Mouse (Mus musculus): ENCODE measurements around the gene Iqch. TPM values are rescaled to one million over a fixed set of nuclear protein-coding genes. Genes with fewer than 3 reads are reported as not detected.

Iqch gene
- total and polyA plus RNA-seq, 2 experiments from 2014 or later, result 0.18 to 0.26 TPM

DNA sequence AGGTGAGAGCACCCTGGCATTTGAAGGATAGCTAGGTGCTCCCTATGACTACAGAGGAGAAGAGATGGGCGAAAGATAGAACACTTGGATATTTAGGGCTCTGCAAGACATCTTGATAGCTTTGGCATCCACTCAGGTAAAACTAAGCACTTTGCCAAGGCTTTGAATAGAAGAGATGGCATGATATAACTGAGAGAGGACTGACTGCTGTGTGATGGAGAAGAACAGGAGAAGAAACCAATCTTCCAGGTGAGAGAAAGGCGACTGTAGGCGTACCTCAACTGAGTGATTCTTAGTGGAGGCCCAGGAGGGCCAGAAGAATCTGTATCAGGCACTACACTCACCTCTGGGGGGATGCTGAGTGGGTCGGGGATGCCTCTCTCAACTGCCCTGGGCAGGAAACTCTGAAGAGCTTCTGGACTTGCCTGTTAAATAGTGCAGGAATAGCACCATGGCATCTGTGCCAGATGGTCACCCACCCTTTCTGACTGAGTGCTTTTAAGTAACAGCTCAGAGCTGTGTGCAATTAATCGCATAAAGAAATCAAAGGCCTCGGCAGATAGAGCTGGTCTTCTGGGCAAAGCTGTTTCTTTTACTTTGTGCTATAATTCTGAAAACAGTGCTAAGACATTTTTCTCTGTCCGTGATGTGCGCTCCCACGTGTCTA, 22.9 kb upstream of the Iqch start:
- Histone ChIP-seq H3K27me3 (ENCODE audit: insufficient read depth, low read length) (no peaks in the 10 kb centered on the region), H3K9ac (replicated peaks; ENCODE audit: low read length) (no peak overlapping the region), H3K36me3 (ENCODE audit: insufficient read depth, low read length) (peaks cover 9% of the 10 kb centered on the region; the same call in 1 of the 2 replicates), H3K4me1 (ENCODE audit: insufficient read depth, low read length) (no peaks in the 10 kb centered on the region), H3K27ac (no peak overlapping the region), H3K4me2 (ENCODE audit: low read depth, low read length) (no peak overlapping the region), H3K4me3 (ENCODE audit: low read length) (no peak overlapping the region), H3K9me3 (ENCODE audit: low read length) (no peaks in the 10 kb centered on the region)
- TF ChIP-seq CTCF (IDR thresholded peaks at IDR 0.05; ENCODE audit: low read depth), result no peak
- DNase-seq (ENCODE audit: low spot score) (no peak), ATAC-seq (no peak)
- WGBS, result 79% methylated on average over 9 of the region's 9 CpGs

DNA sequence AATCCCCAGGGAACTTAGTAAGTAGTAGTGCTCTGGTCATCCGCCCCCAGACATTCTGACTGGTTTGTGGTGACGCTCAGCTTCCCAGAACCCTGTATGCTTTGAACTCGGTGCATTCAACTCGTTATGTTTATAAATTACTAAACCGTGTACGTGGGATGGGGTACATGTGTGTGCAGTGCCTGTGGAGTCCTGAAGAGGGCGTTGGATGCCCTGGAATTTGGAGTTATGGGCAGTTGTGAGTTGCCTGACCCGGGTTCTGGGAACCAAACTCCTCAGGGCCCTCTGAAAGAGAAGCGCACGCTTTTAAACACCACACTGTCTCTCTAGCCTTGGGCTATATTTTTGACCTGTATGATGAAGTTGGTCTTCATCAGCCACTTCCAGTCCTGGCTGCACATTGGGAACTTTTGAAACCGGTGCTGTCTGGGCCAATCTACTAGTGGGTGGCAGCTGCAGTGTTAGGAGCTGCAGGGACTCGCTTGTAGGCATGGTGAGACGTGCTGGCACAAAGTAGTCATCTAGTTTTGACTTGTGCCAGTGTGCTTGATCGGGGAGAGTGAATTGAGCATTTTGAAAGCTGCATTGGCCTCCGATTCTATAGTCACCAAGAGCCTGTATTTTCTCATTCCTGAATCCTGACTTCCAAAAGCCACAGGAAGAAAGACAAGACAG, 21.7 kb upstream of the Iqch start:
- DNase-seq (ENCODE audit: low spot score), result no peak
- H3K27ac ChIP-seq, result no peak overlapping the region

DNA sequence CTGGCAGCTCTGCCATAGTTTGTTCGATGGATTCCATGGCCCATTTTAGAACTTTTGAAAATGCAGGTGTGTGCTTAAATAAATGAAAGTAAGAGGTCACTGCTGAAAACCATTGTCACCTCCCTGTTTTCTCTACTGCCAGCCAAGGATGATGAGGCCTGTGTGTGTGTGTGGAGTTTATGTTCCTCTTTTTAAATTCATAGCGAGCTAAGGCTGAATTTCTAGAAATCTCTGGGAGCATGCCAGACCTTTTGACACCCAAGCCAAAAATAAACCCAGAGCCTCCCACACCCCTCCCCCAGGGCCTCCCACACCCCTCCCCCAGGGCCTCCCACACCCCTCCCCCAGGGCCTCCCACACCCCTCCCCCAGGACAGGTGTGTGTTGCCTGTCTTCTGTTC, 15.7 kb upstream of the Iqch start:
- Histone ChIP-seq H3K9ac (replicated peaks; ENCODE audit: low read length) (no peak overlapping the region), H3K4me3 (ENCODE audit: low read length) (no peak overlapping the region), H3K27me3 (ENCODE audit: insufficient read depth, low read length) (no peaks in the 10 kb centered on the region), H3K4me1 (ENCODE audit: insufficient read depth, low read length) (peaks cover 5% of the 10 kb centered on the region; the same call in 1 of the 2 replicates), H3K9me3 (ENCODE audit: low read length) (no peaks in the 10 kb centered on the region), H3K4me2 (ENCODE audit: low read depth, low read length) (no peak overlapping the region), H3K27ac (no peak overlapping the region), H3K36me3 (ENCODE audit: insufficient read depth, low read length) (peaks cover 21% of the 10 kb centered on the region; the same call in 1 of the 2 replicates)
- 92% methylated on average over 2 of the region's 2 CpGs for WGBS
- ATAC-seq (no peak), DNase-seq (ENCODE audit: low spot score) (no peak)
- no peak for TF ChIP-seq CTCF (IDR thresholded peaks at IDR 0.05; ENCODE audit: low read depth)

More for the DNA sequence above, 21.7 kb upstream of the Iqch start:
- H3K27me3 ChIP-seq (ENCODE audit: insufficient read depth, low read length), result no peaks in the 10 kb centered on the region
- no peak overlapping the region for H3K4me3 ChIP-seq (ENCODE audit: low read length)
- H3K36me3 ChIP-seq (ENCODE audit: insufficient read depth, low read length), result peaks cover 7% of the 10 kb centered on the region; the same call in 1 of the 2 replicates
- no peaks in the 10 kb centered on the region for H3K4me1 ChIP-seq (ENCODE audit: insufficient read depth, low read length)
- H3K9ac ChIP-seq (replicated peaks; ENCODE audit: low read length), result no peak overlapping the region
- H3K9me3 ChIP-seq (ENCODE audit: low read length), result no peaks in the 10 kb centered on the region
- 0 out of 2 replicates have a peak, but pooled peaks have one; percentile 14 for TF ChIP-seq CTCF (IDR thresholded peaks at IDR 0.05; ENCODE audit: low read depth)
- 78% methylated on average over 15 of the region's 15 CpGs for WGBS
- no peak for ATAC-seq
- H3K4me2 ChIP-seq (ENCODE audit: low read depth, low read length), result no peak overlapping the region

- H3K4me2 ChIP-seq (ENCODE audit: low read depth, low read length), result no peak overlapping the region
- no peaks in the 10 kb centered on the region for H3K9me3 ChIP-seq (ENCODE audit: low read length)
- peaks cover 13% of the 10 kb centered on the region; the same call in 1 of the 2 replicates for H3K4me1 ChIP-seq (ENCODE audit: insufficient read depth, low read length)
- ATAC-seq, result no peak
- H3K4me3 ChIP-seq (ENCODE audit: low read length), result no peak overlapping the region
- 84% methylated on average over 11 of the region's 11 CpGs for WGBS
- peaks cover 16% of the 10 kb centered on the region; the same call in 1 of the 2 replicates for H3K36me3 ChIP-seq (ENCODE audit: insufficient read depth, low read length)
- no peaks in the 10 kb centered on the region for H3K27me3 ChIP-seq (ENCODE audit: insufficient read depth, low read length)
- DNase-seq (ENCODE audit: low spot score), result no peak
- no peak for TF ChIP-seq CTCF (IDR thresholded peaks at IDR 0.05; ENCODE audit: low read depth)
- no peak overlapping the region for H3K9ac ChIP-seq (replicated peaks; ENCODE audit: low read length)
- H3K27ac ChIP-seq, result no peak overlapping the region
Measured at GRCm38 (mm10) chr9:63614018-63614985, 12.0 kb upstream of the Iqch start.

DNA sequence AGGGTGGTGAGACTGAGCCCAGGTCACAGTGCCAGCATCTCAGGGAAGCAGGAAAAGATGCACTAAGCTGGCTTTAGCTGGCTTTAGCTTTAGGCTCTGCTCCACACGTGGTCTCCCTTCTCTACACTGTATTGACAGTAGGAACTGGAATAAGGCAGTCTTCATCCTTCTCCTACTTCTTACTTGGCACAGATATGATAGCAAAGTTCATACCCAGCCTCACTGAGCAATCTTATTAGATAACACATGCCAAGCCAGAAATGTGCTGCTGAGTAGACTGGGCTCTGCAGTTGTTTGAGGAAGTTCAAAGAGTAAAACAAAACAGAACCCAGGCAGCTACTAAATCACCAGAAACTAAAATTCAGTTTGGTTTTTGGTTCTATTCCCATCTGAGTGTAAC, 11.3 kb upstream of the Iqch start:
- H3K9ac ChIP-seq (replicated peaks; ENCODE audit: low read length), result no peak overlapping the region
- H3K27me3 ChIP-seq (ENCODE audit: insufficient read depth, low read length), result no peaks in the 10 kb centered on the region
- peaks cover 16% of the 10 kb centered on the region; the same call in 1 of the 2 replicates for H3K36me3 ChIP-seq (ENCODE audit: insufficient read depth, low read length)
- TF ChIP-seq CTCF (IDR thresholded peaks at IDR 0.05; ENCODE audit: low read depth), result no peak
- no peak for DNase-seq (ENCODE audit: low spot score)
- peaks cover 13% of the 10 kb centered on the region; the same call in 1 of the 2 replicates for H3K4me1 ChIP-seq (ENCODE audit: insufficient read depth, low read length)
- 0 out of 2 replicates have a peak, but pooled peaks have one; percentile 40 for ATAC-seq
- no peak overlapping the region for H3K4me3 ChIP-seq (ENCODE audit: low read length)
- H3K9me3 ChIP-seq (ENCODE audit: low read length), result no peaks in the 10 kb centered on the region
- 0 out of 2 replicates have a peak overlapping the region, but pooled peaks have one; percentile 6 for H3K27ac ChIP-seq
- 21% methylated on average over 1 of the region's 1 CpGs for WGBS
- H3K4me2 ChIP-seq (ENCODE audit: low read depth, low read length), result 0 out of 2 replicates have a peak overlapping the region, but pooled peaks have one; percentile 3

All from hindbrain, postnatal 0 days (tissue).